Mouse (Mus musculus) heart, embryonic 16.5 days (tissue): ENCODE data around the gene 1700025C18Rik. TPM values are rescaled to one million over a fixed set of nuclear protein-coding genes. Genes with fewer than 3 reads are reported as not detected.

Experiments
- ATAC-seq: fragments of 200-750 bp; cut with Nextera tagmentation; replicated peaks from 2 replicates; pipeline ENCODE4 v1.8.0; 2017; ENCODE audit warnings: moderate number of reproducible peaks; ENCODE audit not compliant: insufficient read depth, low FRiP score; ENCODE audit errors: extremely low read depth
- H3K27ac ChIP-seq: fragments of 300-500 bp; sonication (generic); 2 replicates; pipeline ENCODE4 v1.5.1; 2014; ENCODE audit warnings: mild to moderate bottlenecking, low read length, control low read depth, moderate library complexity
- H3K27me3 ChIP-seq: fragments of 300-500 bp; sonication (generic); 2 replicates; pipeline ENCODE4 v1.6.1; 2014; ENCODE audit warnings: low read length, mixed read lengths; ENCODE audit not compliant: control insufficient read depth, insufficient read depth
- H3K36me3 ChIP-seq: fragments of 300-500 bp; sonication (generic); 2 replicates; pipeline ENCODE4 v1.6.1; 2014; ENCODE audit not compliant: control insufficient read depth, insufficient read depth
- H3K4me1 ChIP-seq: fragments of 300-500 bp; sonication (generic); 2 replicates; pipeline ENCODE4 v1.6.1; 2014; ENCODE audit warnings: low read length, mixed read lengths; ENCODE audit not compliant: control insufficient read depth, insufficient read depth
- H3K4me2 ChIP-seq: fragments of 300-500 bp; sonication (generic); 2 replicates; pipeline ENCODE4 v1.6.1; 2014; ENCODE audit warnings: low read depth, mild to moderate bottlenecking, control low read depth, low read length
- H3K4me3 ChIP-seq: fragments of 300-500 bp; sonication (generic); 2 replicates; pipeline ENCODE4 v1.5.1; 2014; ENCODE audit warnings: mild to moderate bottlenecking, control low read depth, low read length
- H3K9ac ChIP-seq: fragments of 300-500 bp; sonication (generic); 2 replicates; pipeline ENCODE4 v1.6.1; 2014; ENCODE audit warnings: low read length, control low read depth
- H3K9me3 ChIP-seq: fragments of 300-500 bp; sonication (generic); replicated peaks from 2 replicates; pipeline ENCODE4 v1.6.1; 2016; ENCODE audit warnings: low read length; ENCODE audit not compliant: control insufficient read depth
- WGBS: fragments of 180-500 bp; shearing (Covaris S2); extraction: QIAGEN DNeasy Blood & Tissue Kit; methylation state at CpG from one replicate; pipeline ENCODE4 v1.1.7; 2014; 5-methylcytosine and 5-hydroxymethylcytosine counted together
- polyA plus RNA-seq: library from polyadenylated mRNA; unstranded; fragments of >200 nt; fragmentation: Nextera tagmentation; extraction: Ambion mirVana; gene quantifications from 2 replicates; pipeline ENCODE4 v1.2.1, GENCODE M21; 2015

Gene 1700025C18Rik
- polyA plus RNA-seq, 1 experiment from 2014 or later: not detected

DNA sequence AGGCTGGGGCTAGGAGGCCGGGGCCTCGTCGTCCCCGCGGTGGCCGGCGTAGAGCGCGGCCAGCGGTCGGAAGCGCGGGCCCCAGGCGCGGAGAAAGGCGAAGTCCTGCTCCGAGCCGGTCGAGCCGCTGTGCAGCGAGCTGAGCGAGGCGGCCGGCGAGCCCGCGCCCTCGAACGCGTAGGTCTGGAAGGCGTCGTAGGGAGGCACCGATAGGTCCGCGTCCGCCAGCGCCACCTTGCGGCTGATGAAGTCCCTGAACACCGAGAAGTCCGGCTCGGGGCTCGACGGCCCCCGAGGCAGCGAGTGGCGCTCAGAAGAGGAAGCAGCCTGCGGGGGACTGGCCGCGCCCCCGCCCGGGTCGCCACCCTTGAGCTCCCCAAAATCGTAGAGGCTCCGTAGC is 21.6 kb upstream of the 1700025C18Rik start:
- Histone ChIP-seq H3K9ac (no peak overlapping the region), H3K4me1 (no peaks in the 10 kb centered on the region), H3K4me3 (no peak overlapping the region), H3K36me3 (no peaks in the 10 kb centered on the region), H3K9me3 (no peaks in the 10 kb centered on the region), H3K27ac (no peak overlapping the region), H3K4me2 (no peak overlapping the region), H3K27me3 (peaks cover 95% of the 10 kb centered on the region)
- ATAC-seq: peak; percentile 50; the same call in 1 of the 2 replicates
- WGBS: under 1% methylated on average over 54 of the region's 54 CpGs

DNA sequence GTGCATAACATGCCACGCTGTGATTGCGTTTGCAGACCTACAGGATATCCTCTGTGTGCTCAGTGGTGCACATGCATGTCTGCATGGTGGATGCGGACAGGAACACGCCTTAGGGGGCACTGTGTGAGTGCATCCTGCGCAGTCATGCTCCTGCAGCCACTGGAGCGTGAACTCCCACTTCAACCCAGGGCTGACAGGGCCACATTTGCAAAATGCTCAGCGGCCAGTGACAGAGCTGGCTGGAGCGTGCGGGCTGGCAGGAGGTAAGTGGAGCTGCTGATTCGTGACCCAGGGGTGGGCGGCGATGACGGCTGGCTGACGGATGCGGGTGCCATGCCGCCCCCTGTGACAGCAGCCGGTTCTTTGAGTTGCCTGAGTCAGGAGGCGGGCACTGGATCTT is 16.0 kb upstream of the 1700025C18Rik start:
- ATAC-seq: no peak
- WGBS: 23% methylated on average over 18 of the region's 18 CpGs
- Histone ChIP-seq H3K27me3 (peaks cover 76% of the 10 kb centered on the region), H3K4me2 (no peak overlapping the region), H3K9me3 (no peaks in the 10 kb centered on the region), H3K36me3 (no peaks in the 10 kb centered on the region), H3K9ac (no peak overlapping the region), H3K4me3 (no peak overlapping the region), H3K27ac (no peak overlapping the region), H3K4me1 (no peaks in the 10 kb centered on the region)

DNA sequence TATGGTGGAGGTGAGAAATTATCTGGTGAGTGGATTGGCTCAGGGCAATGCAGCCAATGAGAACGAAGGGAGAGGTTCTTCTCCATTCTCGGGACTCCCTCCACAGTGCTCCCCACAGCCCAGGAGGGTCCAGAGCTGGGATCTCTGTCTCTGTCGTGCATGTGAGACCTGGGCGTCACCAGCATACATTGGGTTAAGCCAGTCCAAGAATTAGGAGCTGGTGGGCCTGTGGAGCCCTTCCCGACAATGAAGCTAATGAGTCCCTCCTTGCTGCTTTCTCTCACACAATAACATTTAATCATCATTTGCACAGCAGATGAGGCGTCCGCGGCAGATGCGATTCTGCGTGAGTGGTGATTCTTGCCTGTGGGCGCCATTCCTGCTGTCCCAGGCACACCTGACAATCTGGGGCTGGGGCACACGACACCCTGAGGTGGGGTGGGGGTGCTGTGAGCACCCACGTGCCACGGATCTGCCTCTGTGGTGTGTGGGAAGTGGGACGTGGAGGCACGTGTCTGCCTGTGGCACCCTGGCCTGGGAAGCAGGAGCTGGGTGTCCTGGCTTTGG is 15.0 kb upstream of the 1700025C18Rik start:
- H3K4me2 ChIP-seq: no peak overlapping the region
- no peaks in the 10 kb centered on the region for H3K4me1 ChIP-seq
- H3K9ac ChIP-seq: no peak overlapping the region
- H3K9me3 ChIP-seq: no peaks in the 10 kb centered on the region
- ATAC-seq: no peak
- peaks cover 66% of the 10 kb centered on the region for H3K27me3 ChIP-seq
- H3K4me3 ChIP-seq: no peak overlapping the region
- 69% methylated on average over 16 of the region's 16 CpGs for WGBS
- no peaks in the 10 kb centered on the region for H3K36me3 ChIP-seq
- no peak overlapping the region for H3K27ac ChIP-seq

DNA sequence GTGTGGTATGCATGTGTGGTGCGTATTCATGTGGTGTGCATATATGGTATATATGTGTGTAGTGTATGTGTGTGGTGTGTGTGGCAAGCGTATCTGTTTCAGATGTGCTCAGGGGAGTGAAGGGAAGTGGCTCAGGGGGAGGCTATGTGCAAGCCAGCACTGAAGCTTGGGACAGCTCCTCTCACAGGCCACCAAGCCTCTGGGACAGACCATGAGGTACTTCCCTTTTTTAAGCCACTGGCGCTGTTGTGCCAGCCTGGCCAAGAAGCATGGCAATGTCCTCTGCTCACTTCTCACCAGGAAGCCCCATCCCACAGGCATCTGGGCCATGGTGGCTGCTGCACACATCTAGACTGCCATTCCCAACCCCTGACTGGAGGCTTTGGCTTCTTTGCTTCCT is 12.4 kb upstream of the 1700025C18Rik start:
- H3K9ac ChIP-seq: no peak overlapping the region
- no peaks in the 10 kb centered on the region for H3K36me3 ChIP-seq
- no peak for ATAC-seq
- no peak overlapping the region for H3K4me2 ChIP-seq
- no peak overlapping the region for H3K4me3 ChIP-seq
- no peaks in the 10 kb centered on the region for H3K9me3 ChIP-seq
- no peak overlapping the region for H3K27ac ChIP-seq
- WGBS: 67% methylated on average over 3 of the region's 3 CpGs
- H3K27me3 ChIP-seq: peaks cover 61% of the 10 kb centered on the region
- no peaks in the 10 kb centered on the region for H3K4me1 ChIP-seq

DNA sequence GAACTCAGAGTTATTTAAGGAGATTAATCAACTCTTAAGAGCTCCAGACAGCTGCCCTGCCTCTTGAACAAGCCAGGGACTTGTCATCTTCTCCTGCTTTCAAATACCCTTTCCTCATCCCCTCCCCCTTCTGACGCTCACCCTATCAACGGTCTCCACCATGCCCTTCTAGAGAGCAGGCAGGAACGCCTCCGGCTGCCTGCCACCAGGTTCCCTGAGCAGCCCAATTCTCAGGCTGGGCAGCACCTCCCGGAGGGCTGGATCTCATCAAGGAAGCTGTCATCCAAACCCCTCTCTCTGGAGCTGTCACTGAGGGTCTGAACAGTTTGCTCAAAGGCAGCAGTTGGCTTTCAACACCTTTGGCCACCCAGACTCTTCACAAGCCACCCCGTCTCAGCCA is 10.2 kb upstream of the 1700025C18Rik start:
- H3K9me3 ChIP-seq: no peaks in the 10 kb centered on the region
- peaks cover 62% of the 10 kb centered on the region for H3K27me3 ChIP-seq
- no peak overlapping the region for H3K4me2 ChIP-seq
- no peaks in the 10 kb centered on the region for H3K4me1 ChIP-seq
- H3K4me3 ChIP-seq: no peak overlapping the region
- no peaks in the 10 kb centered on the region for H3K36me3 ChIP-seq
- no peak overlapping the region for H3K9ac ChIP-seq
- no peak for ATAC-seq
- WGBS: 2% methylated on average over 6 of the region's 6 CpGs
- H3K27ac ChIP-seq: no peak overlapping the region

DNA sequence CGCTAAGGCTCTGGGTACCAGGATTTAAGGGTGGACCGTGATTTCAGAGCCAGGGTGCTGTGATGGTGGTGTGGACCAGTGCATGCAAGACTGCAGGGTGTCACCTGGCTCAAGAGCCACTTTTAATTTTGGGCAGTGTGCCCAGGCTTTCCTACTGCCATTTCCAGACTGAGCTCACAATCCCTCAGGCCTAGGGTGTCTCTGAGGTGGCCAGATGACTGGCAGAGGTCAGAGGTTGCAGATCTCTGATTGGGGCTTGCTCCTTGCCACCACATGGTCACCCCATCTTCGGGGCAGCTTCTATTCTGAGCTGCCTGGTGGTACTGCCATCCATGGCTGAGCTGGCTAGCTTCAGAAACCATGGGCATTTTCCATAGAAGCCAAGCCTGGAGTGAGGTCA is 8.3 kb upstream of the 1700025C18Rik start:
- Histone ChIP-seq H3K27me3 (peaks cover 58% of the 10 kb centered on the region), H3K4me1 (no peaks in the 10 kb centered on the region), H3K27ac (no peak overlapping the region), H3K4me2 (no peak overlapping the region), H3K9ac (no peak overlapping the region), H3K4me3 (no peak overlapping the region), H3K9me3 (no peaks in the 10 kb centered on the region), H3K36me3 (no peaks in the 10 kb centered on the region)
- 65% methylated on average over 3 of the region's 3 CpGs for WGBS
- ATAC-seq: no peak

DNA sequence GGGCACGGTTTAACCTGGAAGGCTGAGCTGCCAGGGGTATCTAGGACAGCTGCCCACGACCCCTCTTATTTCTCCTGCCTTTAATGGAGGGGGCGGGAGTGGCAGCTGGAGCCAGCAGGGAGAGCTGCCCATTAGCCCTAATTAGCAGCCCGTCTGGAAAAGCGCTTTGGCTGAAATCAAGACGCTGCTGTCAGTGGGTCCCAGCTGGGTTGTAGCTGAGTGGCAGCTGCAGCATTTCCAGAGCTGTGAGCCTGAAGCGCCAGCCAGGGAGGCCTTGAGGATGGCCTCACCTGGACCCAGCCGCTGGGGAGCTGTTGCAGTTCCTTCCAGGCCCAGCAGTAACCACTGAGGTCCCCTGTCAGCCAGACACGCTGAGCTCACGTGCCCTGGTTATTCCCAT is 5.8 kb upstream of the 1700025C18Rik start:
- Histone ChIP-seq H3K27me3 (peaks cover 59% of the 10 kb centered on the region), H3K4me2 (no peak overlapping the region), H3K9me3 (no peaks in the 10 kb centered on the region), H3K9ac (no peak overlapping the region), H3K4me3 (no peak overlapping the region), H3K4me1 (no peaks in the 10 kb centered on the region), H3K27ac (no peak overlapping the region), H3K36me3 (no peaks in the 10 kb centered on the region)
- no peak for ATAC-seq
- 14% methylated on average over 10 of the region's 10 CpGs for WGBS

DNA sequence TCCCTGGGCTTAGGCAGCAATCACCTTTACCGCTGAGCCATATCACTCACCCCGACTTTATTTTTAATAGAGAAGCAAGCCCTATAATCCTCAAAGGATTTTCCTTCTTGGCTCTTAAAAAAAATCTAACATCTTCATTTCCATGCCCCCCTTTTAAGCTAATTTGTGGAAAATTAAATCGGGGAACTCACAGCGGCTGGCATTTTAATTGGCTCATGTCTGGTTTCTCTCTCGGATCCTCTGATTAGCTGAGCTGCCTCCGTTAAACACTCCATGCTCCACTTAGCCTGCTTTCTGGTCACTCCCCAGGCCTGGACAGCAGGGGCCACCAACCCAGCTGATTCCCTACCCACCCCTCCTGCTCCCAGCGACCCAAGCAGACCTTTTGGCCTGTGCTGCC is 1.8 kb upstream of the 1700025C18Rik start:
- Histone ChIP-seq H3K4me2 (no peak overlapping the region), H3K27ac (no peak overlapping the region), H3K27me3 (peaks cover 41% of the 10 kb centered on the region), H3K9ac (no peak overlapping the region), H3K9me3 (no peaks in the 10 kb centered on the region), H3K4me3 (no peak overlapping the region), H3K4me1 (no peaks in the 10 kb centered on the region), H3K36me3 (no peaks in the 10 kb centered on the region)
- no peak for ATAC-seq
- WGBS: 65% methylated on average over 7 of the region's 7 CpGs

DNA sequence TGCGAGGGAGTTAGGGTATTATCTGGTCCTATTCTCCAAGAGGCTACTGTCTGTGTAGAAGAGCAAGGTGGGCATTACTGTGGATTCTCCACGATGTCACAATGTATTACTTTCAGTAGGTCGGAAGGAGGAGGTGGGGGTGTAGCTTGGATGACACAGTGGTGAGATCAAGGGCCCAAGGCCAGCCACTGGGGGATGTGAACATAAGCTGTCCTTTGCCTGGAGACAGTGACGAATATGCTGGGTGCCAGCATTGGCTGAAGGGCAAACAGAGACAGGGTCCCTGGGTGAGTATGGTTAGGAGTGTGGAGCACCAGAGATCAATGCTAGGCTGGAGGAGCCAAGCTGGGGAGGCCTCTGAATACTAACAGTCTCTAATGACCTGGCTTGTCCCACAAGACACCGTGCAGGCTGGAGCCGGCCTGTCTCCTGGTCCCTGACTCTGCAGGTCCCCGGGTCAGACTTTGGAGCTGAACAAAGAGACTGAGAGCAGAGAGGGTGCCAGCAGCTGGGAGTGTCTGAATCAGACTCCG is 949 bp upstream of the 1700025C18Rik start:
- H3K4me3 ChIP-seq: no peak overlapping the region
- no peak overlapping the region for H3K9ac ChIP-seq
- peaks cover 34% of the 10 kb centered on the region for H3K27me3 ChIP-seq
- no peaks in the 10 kb centered on the region for H3K36me3 ChIP-seq
- 67% methylated on average over 8 of the region's 8 CpGs for WGBS
- no peak overlapping the region for H3K4me2 ChIP-seq
- no peak overlapping the region for H3K27ac ChIP-seq
- no peak for ATAC-seq
- H3K9me3 ChIP-seq: no peaks in the 10 kb centered on the region
- no peaks in the 10 kb centered on the region for H3K4me1 ChIP-seq
